Comparison of ENCODE assay signal across 25 mouse cellular contexts in genomic region chr13:46886497-46887261, GRCm38 (mm10). TPM values are rescaled to one million over a fixed set of nuclear protein-coding genes. Genes with fewer than 3 reads are reported as not detected.
DNase-seq lines count a peak whose midpoint lies in the region; ATAC-seq and TF ChIP-seq lines count a peak whose summit lies in the region.
"Had no signal": no experiment of that assay in that cellular context is flagged by ENCODE, and none has a peak within 500 bp of the region (broad histone marks: within the 10 kb centered on the region; RNA-seq: fewer than 3 reads in every experiment).

No protein-coding gene starts in this region.

- no peak overlapping the region for H3K4me2 ChIP-seq in heart, embryonic 12.5 days
- H3K4me2 ChIP-seq: embryonic facial prominence, embryonic 13.5 days; forebrain, embryonic 13.5 days; hindbrain, embryonic 14.5 days had no signal

- H3K36me3 ChIP-seq in heart, embryonic 12.5 days = peaks cover 3% of the 10 kb centered on the region; the same call in 1 of the 2 replicates
- H3K36me3 ChIP-seq in ES-E14 (ENCODE audit: control insufficient read depth, insufficient read depth, low read length, poor library complexity, severe bottlenecking) = no peaks in the 10 kb centered on the region
- H3K36me3 ChIP-seq: embryonic facial prominence, embryonic 13.5 days; forebrain, embryonic 10.5 days; G1E had no signal

- H3K9ac ChIP-seq in heart, embryonic 12.5 days = peak overlapping the region; percentile 27
- no peak overlapping the region for H3K9ac ChIP-seq in ES-E14 (ENCODE audit: insufficient read depth, low read depth, low read length, poor library complexity, severe bottlenecking)
- H3K9ac ChIP-seq: embryonic facial prominence, embryonic 13.5 days; forebrain, embryonic 13.5 days; hindbrain, embryonic 14.5 days had no signal

- DNase-seq in heart, adult 11 months = peak; percentile 93
- DNase-seq in heart, postnatal 14 days = no peak
- DNase-seq in heart, adult 9 months (ENCODE audit: low spot score in 2 of 2) = no peak
- DNase-seq in ES-E14 (ENCODE audit: low read depth, low spot score) = no peak
- DNase-seq in thymus, postnatal 4 days = no peak
- DNase-seq: adrenal gland, postnatal 36 days; cerebellum, adult 18-20 months; cerebellum, adult 9-10 months; cerebellum, postnatal 25 days; gastrocnemius, postnatal 14 days; heart, postnatal 36 days; kidney, adult 18-20 months; kidney, adult 9 months had no signal

- 0 out of 2 replicates have a peak overlapping the region, but pooled peaks have one; percentile 84 for H3K27ac ChIP-seq in heart, embryonic 12.5 days (ENCODE audit: poor library complexity, severe bottlenecking)
- no peak overlapping the region for H3K27ac ChIP-seq in ES-E14 (ENCODE audit: insufficient read depth, low read depth, low read length, poor library complexity, severe bottlenecking)
- H3K27ac ChIP-seq: embryonic facial prominence, embryonic 13.5 days; forebrain, embryonic 10.5 days; forebrain, embryonic 13.5 days; hindbrain, embryonic 14.5 days; hindbrain, postnatal 0 days had no signal

- ATAC-seq in heart, embryonic 12.5 days (ENCODE audit: insufficient number of reproducible peaks, low FRiP score) = no peak
- ATAC-seq: CD4-positive, CD25-positive, alpha-beta regulatory T cell, adult 4 months; forebrain, embryonic 13.5 days; forebrain, embryonic 16.5 days; hindbrain, postnatal 0 days; inflammation-experienced regulatory T-cells, adult 6 months; intestine, embryonic 16.5 days; Patski had no signal

- no peak overlapping the region for H3K4me3 ChIP-seq in heart, embryonic 12.5 days
- no peak overlapping the region for H3K4me3 ChIP-seq in ES-E14 (ENCODE audit: insufficient read depth in 1 of 2, low read depth in 1 of 2, low read length in 2 of 2, poor library complexity in 1 of 2, severe bottlenecking in 1 of 2)
- H3K4me3 ChIP-seq: embryonic facial prominence, embryonic 13.5 days; forebrain, embryonic 10.5 days; forebrain, embryonic 13.5 days had no signal

- in situ Hi-C loops in ES-E14 (cut with MboI; ENCODE audit: low sequenced_read_pairs in 2 of 2, unreplicated experiment in 2 of 2) = no loop called here

- H3K27me3 ChIP-seq in heart, embryonic 12.5 days (replicated peaks) = no peaks in the 10 kb centered on the region
- H3K27me3 ChIP-seq: embryonic facial prominence, embryonic 13.5 days; forebrain, embryonic 13.5 days; Patski had no signal

- intact Hi-C loops in heart, postnatal 14 days (cut with DNase I) = no loop called here

- no peaks in the 10 kb centered on the region for H3K9me3 ChIP-seq in heart, embryonic 12.5 days (replicated peaks)
- H3K9me3 ChIP-seq in ES-E14 (ENCODE audit: control insufficient read depth, insufficient read depth, low read depth, low read length) = no peaks in the 10 kb centered on the region
- H3K9me3 ChIP-seq: embryonic facial prominence, embryonic 13.5 days; forebrain, embryonic 10.5 days; forebrain, embryonic 13.5 days; G1E had no signal

- WGBS in heart, embryonic 12.5 days = 76% methylated on average over 10 of the region's 10 CpGs

- H3K4me1 ChIP-seq in heart, embryonic 12.5 days (replicated peaks) = peaks cover 81% of the 10 kb centered on the region
- peaks cover 0 to 7% of the 10 kb centered on the region in 2 experiments; a peak in 1 of 4 replicates for H3K4me1 ChIP-seq in ES-E14 (ENCODE audit: control insufficient read depth in 2 of 2, insufficient read depth in 2 of 2, low read length in 2 of 2, poor library complexity in 1 of 2)

TF ChIP-seq in ES-E14, 5 proteins besides CTCF, POLR2A, EP300 and RAD21:
- TF ChIP-seq ZNF384 (IDR thresholded peaks at IDR 0.05; ENCODE audit: low read depth, low read length) (no peak), ZC3H11A (IDR thresholded peaks at IDR 0.05; ENCODE audit: borderline replicate concordance, low read depth, low read length) (no peak), HCFC1 (IDR thresholded peaks at IDR 0.05; ENCODE audit: borderline replicate concordance, insufficient read depth, low read length) (no peak), CHD2 (IDR thresholded peaks at IDR 0.05; ENCODE audit: low read depth, low read length) (no peak), MAFK (IDR thresholded peaks at IDR 0.05; ENCODE audit: insufficient read depth, low read depth, low read length) (peak; percentile 64)

RNA-seq across cellular contexts. Expression of gene Kif13a, which starts 43.0 kb away (rescaled TPM):
- 100 to 1,000 TPM in 1 of 2 experiments, 10 to 100 TPM in 1; 95.6 to 104 TPM for total RNA-seq in heart, postnatal 14 days (2021)
- polyA plus RNA-seq in heart, embryonic 12.5 days (2016; fragmentation: Nextera tagmentation; extraction: Ambion mirVana) = 51.4 and 56.0 TPM in 2 replicates
- 23.6 and 27.4 TPM in 2 replicates for total RNA-seq in ES-E14 (2012; rRNA removed)
- polyA plus RNA-seq: G1E had no signal
